Mouse (Mus musculus) megakaryocyte, embryonic 14.5 days (primary cell): ENCODE results near the gene Tmem222.

Experiments
- FLI1 ChIP-seq: IDR thresholded peaks from 2 replicates; pipeline ENCODE4 v1.6.1; 2012; ENCODE audit warnings: low read length, inconsistent platforms, mixed read lengths
- GATA1 ChIP-seq: IDR thresholded peaks from 3 replicates; pipeline ENCODE4 v1.6.1; 2012; ENCODE audit warnings: mixed read lengths, low read length, inconsistent platforms, borderline replicate concordance

DNA sequence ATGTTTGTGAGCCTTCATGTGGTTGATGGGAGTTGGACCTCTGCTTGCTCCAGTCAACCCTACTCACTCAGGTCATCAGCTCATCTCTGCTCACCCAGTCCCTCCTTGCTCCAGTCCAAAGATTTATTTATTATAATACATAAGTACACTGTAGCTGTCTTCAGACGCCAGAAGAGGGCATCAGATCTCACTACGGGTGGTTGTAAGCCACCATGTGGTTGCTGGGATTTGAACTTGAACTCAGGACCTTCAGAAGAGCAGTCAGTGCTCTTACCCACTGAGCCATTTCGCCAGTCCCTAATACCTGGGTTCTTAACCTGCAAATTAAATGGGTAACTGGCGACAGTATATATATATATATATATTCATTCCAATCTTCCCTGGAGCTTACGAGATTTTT lies 42.2 kb downstream of the Tmem222 start:
- TF ChIP-seq GATA1 (no peak), FLI1 (no peak)
